Mouse (Mus musculus): ENCODE results near the gene Nudt17. TPM values are rescaled to one million over a fixed set of nuclear protein-coding genes. Genes with fewer than 3 reads are reported as not detected.
"Not testable (repeated sequence)": the region's sequence is repeated elsewhere in the genome, so short reads cannot be mapped to it uniquely, and the experiment has no call there.

Gene Nudt17
- 6.2 and 7.3 TPM in 2 replicates for polyA plus RNA-seq (2015; fragmentation: Nextera tagmentation; extraction: Ambion mirVana)

- H3K4me2 ChIP-seq = peak within 1 kb of the TSS; percentile 98
- H3K9me3 ChIP-seq = no peaks in the 10 kb centered on the region
- no peak within 1 kb of the TSS for H3K27ac ChIP-seq
- WGBS = 5% methylated on average over 42 of the region's 42 CpGs
- peak; percentile 73; the same call in 1 of the 2 replicates for ATAC-seq (ENCODE audit: insufficient read depth, low FRiP score, low read depth)
- H3K4me3 ChIP-seq (replicated peaks) = peak within 1 kb of the TSS; percentile 52
- peaks cover 48% of the 10 kb centered on the region for H3K36me3 ChIP-seq
- no peaks in the 10 kb centered on the region for H3K27me3 ChIP-seq (replicated peaks)
- H3K4me1 ChIP-seq = 0 out of 2 replicates have a peak, but pooled peaks cover 10% of the 10 kb centered on the region
- H3K9ac ChIP-seq = peak within 1 kb of the TSS; percentile 71
These were observed at the start of gene Nudt17 for GRCm38 (mm10) chr3:96707903-96708683. Gene Nudt17, minus strand, starts transcription at chr3:96708562.

GRCm38 (mm10) chr3:96757691-96758090 is 49.3 kb upstream of the Nudt17 start:
- Histone ChIP-seq H3K9ac (no peak overlapping the region), H3K27ac (no peak overlapping the region), H3K4me2 (no peak overlapping the region), H3K4me3 (replicated peaks) (no peak overlapping the region), H3K36me3 (no peaks in the 10 kb centered on the region), H3K27me3 (replicated peaks) (no peaks in the 10 kb centered on the region), H3K4me1 (no peaks in the 10 kb centered on the region), H3K9me3 (no peaks in the 10 kb centered on the region)
- ATAC-seq (ENCODE audit: insufficient read depth, low FRiP score, low read depth) = no peak
- 62% methylated on average over 7 of the region's 7 CpGs for WGBS

- H3K27ac ChIP-seq = no peak overlapping the region
- H3K4me3 ChIP-seq (replicated peaks) = no peak overlapping the region
- H3K9me3 ChIP-seq = no peaks in the 10 kb centered on the region
- H3K4me1 ChIP-seq = no peaks in the 10 kb centered on the region
- 83% methylated on average over 1 of the region's 1 CpGs for WGBS
- H3K36me3 ChIP-seq = no peaks in the 10 kb centered on the region
- no peak overlapping the region for H3K4me2 ChIP-seq
- no peak for ATAC-seq (ENCODE audit: insufficient read depth, low FRiP score, low read depth)
- no peaks in the 10 kb centered on the region for H3K27me3 ChIP-seq (replicated peaks)
- no peak overlapping the region for H3K9ac ChIP-seq
These were observed 47.6 kb upstream of the Nudt17 start for GRCm38 (mm10) chr3:96755935-96756334.

- Histone ChIP-seq H3K4me3 (replicated peaks) (no peak overlapping the region), H3K27ac (no peak overlapping the region), H3K9me3 (no peaks in the 10 kb centered on the region), H3K9ac (no peak overlapping the region), H3K4me2 (no peak overlapping the region), H3K27me3 (replicated peaks) (no peaks in the 10 kb centered on the region), H3K4me1 (no peaks in the 10 kb centered on the region), H3K36me3 (no peaks in the 10 kb centered on the region)
- no peak for ATAC-seq (ENCODE audit: insufficient read depth, low FRiP score, low read depth)
- WGBS = 53% methylated on average over 1 of the region's 1 CpGs
These were observed 38.5 kb upstream of the Nudt17 start for GRCm38 (mm10) chr3:96746829-96747228.

GRCm38 (mm10) chr3:96744348-96744747 is 36.0 kb upstream of the Nudt17 start:
- 89% methylated on average over 3 of the region's 3 CpGs for WGBS
- no peak overlapping the region for H3K9ac ChIP-seq

GRCm38 (mm10) chr3:96740279-96740678 is 31.9 kb upstream of the Nudt17 start:
- H3K36me3 ChIP-seq; H3K27ac ChIP-seq; ATAC-seq (ENCODE audit: insufficient read depth, low FRiP score, low read depth); H3K27me3 ChIP-seq (replicated peaks); H3K4me3 ChIP-seq (replicated peaks); H3K4me1 ChIP-seq; H3K4me2 ChIP-seq; H3K9me3 ChIP-seq; H3K9ac ChIP-seq: not testable (repeated sequence)

More at GRCm38 (mm10) chr3:96744348-96744747, 36.0 kb upstream of the Nudt17 start:
- Histone ChIP-seq H3K9me3 (no peaks in the 10 kb centered on the region), H3K27me3 (replicated peaks) (no peaks in the 10 kb centered on the region), H3K4me2 (no peak overlapping the region), H3K4me3 (replicated peaks) (no peak overlapping the region), H3K27ac (no peak overlapping the region), H3K4me1 (no peaks in the 10 kb centered on the region), H3K36me3 (no peaks in the 10 kb centered on the region)
- ATAC-seq (ENCODE audit: insufficient read depth, low FRiP score, low read depth) = no peak

GRCm38 (mm10) chr3:96737995-96738394 is 29.6 kb upstream of the Nudt17 start:
- Histone ChIP-seq H3K4me1 (no peaks in the 10 kb centered on the region), H3K9me3 (no peaks in the 10 kb centered on the region), H3K4me2 (no peak overlapping the region), H3K36me3 (no peaks in the 10 kb centered on the region), H3K27ac (no peak overlapping the region), H3K27me3 (replicated peaks) (no peaks in the 10 kb centered on the region), H3K9ac (no peak overlapping the region), H3K4me3 (replicated peaks) (no peak overlapping the region)
- no peak for ATAC-seq (ENCODE audit: insufficient read depth, low FRiP score, low read depth)
- WGBS = 78% methylated on average over 1 of the region's 1 CpGs

- Histone ChIP-seq H3K9me3 (no peaks in the 10 kb centered on the region), H3K27ac (no peak overlapping the region), H3K4me1 (no peaks in the 10 kb centered on the region), H3K36me3 (no peaks in the 10 kb centered on the region), H3K27me3 (replicated peaks) (no peaks in the 10 kb centered on the region), H3K9ac (no peak overlapping the region), H3K4me3 (replicated peaks) (no peak overlapping the region), H3K4me2 (no peak overlapping the region)
- 37% methylated on average over 1 of the region's 1 CpGs for WGBS
- ATAC-seq (ENCODE audit: insufficient read depth, low FRiP score, low read depth) = no peak
These were observed 28.8 kb upstream of the Nudt17 start for GRCm38 (mm10) chr3:96737013-96737740.

- Histone ChIP-seq H3K4me2 (no peak overlapping the region), H3K4me3 (replicated peaks) (no peak overlapping the region), H3K4me1 (no peaks in the 10 kb centered on the region), H3K9me3 (no peaks in the 10 kb centered on the region), H3K27ac (no peak overlapping the region), H3K36me3 (no peaks in the 10 kb centered on the region), H3K9ac (no peak overlapping the region), H3K27me3 (replicated peaks) (no peaks in the 10 kb centered on the region)
- 84% methylated on average over 2 of the region's 2 CpGs for WGBS
- no peak for ATAC-seq (ENCODE audit: insufficient read depth, low FRiP score, low read depth)
These were observed 26.8 kb upstream of the Nudt17 start for GRCm38 (mm10) chr3:96735200-96735599.

GRCm38 (mm10) chr3:96733984-96734383 is 25.6 kb upstream of the Nudt17 start:
- Histone ChIP-seq H3K27me3 (replicated peaks) (no peaks in the 10 kb centered on the region), H3K4me2 (no peak overlapping the region), H3K36me3 (no peaks in the 10 kb centered on the region), H3K9me3 (no peaks in the 10 kb centered on the region), H3K4me1 (peaks cover 1% of the 10 kb centered on the region; the same call in 1 of the 2 replicates), H3K4me3 (replicated peaks) (no peak overlapping the region), H3K27ac (no peak overlapping the region), H3K9ac (no peak overlapping the region)
- no peak for ATAC-seq (ENCODE audit: insufficient read depth, low FRiP score, low read depth)
- 92% methylated on average over 1 of the region's 1 CpGs for WGBS

- H3K4me3 ChIP-seq (replicated peaks) = no peak overlapping the region
- H3K4me1 ChIP-seq = peaks cover 7% of the 10 kb centered on the region
- no peak for ATAC-seq (ENCODE audit: insufficient read depth, low FRiP score, low read depth)
- no peaks in the 10 kb centered on the region for H3K36me3 ChIP-seq
- no peak overlapping the region for H3K9ac ChIP-seq
- no peaks in the 10 kb centered on the region for H3K27me3 ChIP-seq (replicated peaks)
- H3K4me2 ChIP-seq = no peak overlapping the region
- WGBS = 63% methylated on average over 5 of the region's 5 CpGs
- H3K27ac ChIP-seq = no peak overlapping the region
- no peaks in the 10 kb centered on the region for H3K9me3 ChIP-seq
These were observed 22.4 kb upstream of the Nudt17 start for GRCm38 (mm10) chr3:96730785-96731184.

- ATAC-seq (ENCODE audit: insufficient read depth, low FRiP score, low read depth) = no peak
- Histone ChIP-seq H3K27me3 (replicated peaks) (no peaks in the 10 kb centered on the region), H3K4me2 (peak overlapping the region; percentile 62; the same call in 1 of the 2 replicates), H3K4me1 (peaks cover 7% of the 10 kb centered on the region), H3K27ac (no peak overlapping the region), H3K4me3 (replicated peaks) (no peak overlapping the region), H3K9me3 (no peaks in the 10 kb centered on the region), H3K36me3 (no peaks in the 10 kb centered on the region), H3K9ac (no peak overlapping the region)
- 33% methylated on average over 3 of the region's 3 CpGs for WGBS
These were observed 21.0 kb upstream of the Nudt17 start for GRCm38 (mm10) chr3:96729403-96729784.

Measured in stomach, embryonic 15.5 days (tissue).